Mouse (Mus musculus) brown adipose tissue, adult 24 weeks (tissue): ENCODE results near the gene Irs1. TPM values are rescaled to one million over a fixed set of nuclear protein-coding genes. Genes with fewer than 3 reads are reported as not detected.
A peak's percentile ranks its signal among the peaks of the same experiment; 100 is the strongest.

Source experiments
- H3K27ac ChIP-seq: fragments of 200-500 bp; replicated peaks from 2 replicates; pipeline ENCODE4 v1.5.1; 2012; ENCODE audit warnings: low read depth, mild to moderate bottlenecking, low read length
- H3K4me1 ChIP-seq: fragments of 200-500 bp; 2 replicates; pipeline ENCODE4 v1.6.1; 2012; ENCODE audit warnings: low read length, mixed read lengths; ENCODE audit not compliant: control insufficient read depth, insufficient read depth, insufficient read length
- H3K4me3 ChIP-seq: fragments of 200-500 bp; 2 replicates; pipeline ENCODE4 v1.5.1; 2012; ENCODE audit warnings: low read depth, mild to moderate bottlenecking, low read length, moderate library complexity; ENCODE audit not compliant: insufficient read depth
- polyA plus RNA-seq: library from polyadenylated mRNA; stranded (reverse); fragments of >200 nt; gene quantifications from 2 replicates; pipeline ENCODE4 v1.2.4, GENCODE M21; 2012; ENCODE audit not compliant: missing spikeins, insufficient read depth, insufficient read length

Irs1 gene
- 10.1 and 11.7 TPM in 2 replicates for polyA plus RNA-seq

DNA sequence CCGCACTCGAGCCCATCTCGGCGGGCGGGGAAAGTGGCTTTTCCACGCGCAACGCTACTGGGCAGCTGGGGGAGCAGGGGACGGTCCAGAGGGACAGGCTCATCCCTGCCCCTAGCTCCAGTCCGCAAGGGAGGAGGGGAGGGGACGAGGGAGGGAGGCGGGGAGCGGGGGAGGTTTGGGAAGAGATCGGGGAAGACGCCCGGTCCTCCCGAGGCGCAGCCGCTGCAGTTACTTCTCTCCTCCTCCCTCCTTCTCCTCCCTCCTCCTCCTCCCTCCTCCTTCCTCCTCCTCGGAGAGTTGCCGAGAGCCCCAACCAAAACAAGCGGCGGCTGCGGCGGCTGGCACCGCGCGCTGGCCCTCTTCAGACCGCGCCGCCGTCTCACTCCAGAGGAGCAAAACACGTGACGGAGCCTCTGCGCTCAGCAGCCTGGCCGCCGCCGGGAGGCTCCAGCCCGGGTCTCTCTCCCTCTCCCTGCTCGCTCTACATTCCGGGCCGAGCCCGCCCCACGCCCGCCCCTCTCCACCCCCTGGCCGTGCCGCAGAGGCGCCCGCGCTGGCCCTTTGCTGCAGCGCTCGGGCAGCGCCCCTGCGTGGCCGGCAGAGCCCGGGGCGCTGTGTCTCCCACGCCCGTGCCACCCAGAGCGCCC lies at the start of gene Irs1:
TSS of gene Irs1 (minus strand) at position 266 of the 647 bp plus-strand sequence.
- H3K4me1 ChIP-seq: peaks cover 11% of the 10 kb centered on the region
- H3K27ac ChIP-seq: peak within 1 kb of the TSS; percentile 67
- peak within 1 kb of the TSS; percentile 84 for H3K4me3 ChIP-seq

DNA sequence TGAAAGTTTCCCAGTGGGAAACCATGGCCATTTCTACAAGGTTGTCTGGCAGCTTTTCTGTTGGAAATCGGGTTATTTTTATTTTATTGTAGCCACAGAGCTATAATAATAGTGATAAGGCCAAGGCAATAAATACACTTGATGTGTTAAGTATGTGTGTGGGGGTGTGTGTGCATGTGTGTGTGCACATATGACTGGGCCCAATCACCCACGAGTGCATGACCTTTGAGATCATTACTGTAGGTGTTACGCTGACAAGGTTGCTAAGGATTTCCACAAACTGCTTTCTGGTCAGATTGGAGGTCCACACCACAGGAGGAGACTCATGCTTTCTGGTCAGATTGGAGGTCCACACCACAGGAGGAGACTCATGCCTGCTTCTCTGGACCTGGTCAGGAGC lies 43.3 kb upstream of the Irs1 start:
- no peaks in the 10 kb centered on the region for H3K4me1 ChIP-seq
- H3K27ac ChIP-seq: no peak overlapping the region
- no peak overlapping the region for H3K4me3 ChIP-seq

DNA sequence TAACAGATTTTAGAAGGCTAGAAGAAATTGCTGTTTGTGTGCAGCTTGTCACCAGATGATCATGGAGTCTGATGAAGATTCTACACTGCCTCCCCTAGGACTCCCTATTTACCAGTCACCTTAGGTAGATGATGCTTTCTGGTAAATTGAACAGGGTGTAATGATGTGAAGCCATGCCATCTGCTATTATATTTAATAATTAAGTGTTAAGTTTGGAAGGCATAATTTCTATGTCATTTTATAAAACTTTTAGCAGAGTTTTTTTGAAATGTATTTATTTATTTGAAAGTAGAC lies 38.7 kb upstream of the Irs1 start:
- Histone ChIP-seq H3K4me1 (no peaks in the 10 kb centered on the region), H3K4me3 (no peak overlapping the region), H3K27ac (no peak overlapping the region)

GRCm38 (mm10) chr1:82329237-82329953 lies 38.2 kb upstream of the Irs1 start:
- Histone ChIP-seq H3K27ac (no peak overlapping the region), H3K4me3 (no peak overlapping the region), H3K4me1 (no peaks in the 10 kb centered on the region)

GRCm38 (mm10) chr1:82328033-82328775 lies 37.0 kb upstream of the Irs1 start:
- H3K4me1 ChIP-seq: peaks cover 3% of the 10 kb centered on the region; the same call in 1 of the 2 replicates

GRCm38 (mm10) chr1:82326120-82326519 lies 34.9 kb upstream of the Irs1 start:
- Histone ChIP-seq H3K4me3 (no peak overlapping the region), H3K27ac (no peak overlapping the region), H3K4me1 (peaks cover 3% of the 10 kb centered on the region; the same call in 1 of the 2 replicates)

More at GRCm38 (mm10) chr1:82328033-82328775, 37.0 kb upstream of the Irs1 start:
- Histone ChIP-seq H3K4me3 (no peak overlapping the region), H3K27ac (no peak overlapping the region)

DNA sequence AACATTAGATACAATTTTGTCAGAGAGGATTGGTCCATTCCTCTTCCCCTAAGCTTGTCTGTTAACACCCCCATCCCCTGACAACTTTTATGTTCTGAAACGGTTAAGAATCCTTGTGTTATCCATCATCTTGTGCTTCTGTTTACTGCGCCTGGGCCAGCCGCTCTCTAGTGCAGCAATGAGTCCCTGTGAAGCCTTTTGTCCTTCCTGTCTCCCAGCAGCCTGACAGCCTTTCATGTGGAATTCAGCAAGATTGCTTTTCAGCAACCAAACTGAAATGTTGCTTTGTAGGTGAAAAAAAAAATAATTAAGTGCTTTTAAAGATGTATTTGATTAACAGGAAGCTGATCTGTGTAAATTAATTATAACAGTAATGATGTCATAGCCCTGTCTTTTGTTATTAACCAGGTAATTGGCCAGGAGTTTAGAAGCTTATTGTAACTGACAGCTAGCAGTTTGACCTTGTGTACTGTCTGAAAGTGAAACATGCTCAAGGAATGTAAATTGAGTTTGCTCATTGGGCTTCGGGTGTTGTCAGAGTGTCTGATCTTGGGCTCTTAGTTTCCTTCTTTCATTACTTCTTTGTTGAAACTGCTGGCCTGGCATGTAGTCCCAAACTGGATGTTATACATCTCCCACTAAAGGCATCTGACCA lies 33.0 kb upstream of the Irs1 start:
- no peak overlapping the region for H3K4me3 ChIP-seq
- H3K27ac ChIP-seq: no peak overlapping the region
- peaks cover 3% of the 10 kb centered on the region; the same call in 1 of the 2 replicates for H3K4me1 ChIP-seq

DNA sequence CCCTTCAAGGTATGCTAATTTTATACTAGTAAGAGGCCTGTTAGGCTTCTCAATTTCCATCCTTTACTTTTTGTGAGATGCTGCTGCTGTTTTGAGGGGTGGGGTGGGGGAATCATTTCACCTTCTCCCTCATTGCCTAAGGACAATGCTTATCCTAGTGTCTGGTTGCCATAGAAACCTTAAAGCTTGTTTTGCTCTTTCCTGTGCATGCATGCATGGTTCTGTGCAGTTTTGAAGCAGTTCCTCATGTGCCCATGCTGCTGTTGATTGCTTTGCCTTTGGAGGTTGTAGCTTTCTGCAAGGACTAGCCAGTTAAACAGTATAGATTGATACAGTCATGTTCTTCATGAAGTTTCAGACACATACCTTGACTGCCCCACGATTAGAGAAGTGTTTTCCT lies 30.2 kb upstream of the Irs1 start:
- no peak overlapping the region for H3K4me3 ChIP-seq
- H3K27ac ChIP-seq: no peak overlapping the region
- H3K4me1 ChIP-seq: peaks cover 5% of the 10 kb centered on the region

DNA sequence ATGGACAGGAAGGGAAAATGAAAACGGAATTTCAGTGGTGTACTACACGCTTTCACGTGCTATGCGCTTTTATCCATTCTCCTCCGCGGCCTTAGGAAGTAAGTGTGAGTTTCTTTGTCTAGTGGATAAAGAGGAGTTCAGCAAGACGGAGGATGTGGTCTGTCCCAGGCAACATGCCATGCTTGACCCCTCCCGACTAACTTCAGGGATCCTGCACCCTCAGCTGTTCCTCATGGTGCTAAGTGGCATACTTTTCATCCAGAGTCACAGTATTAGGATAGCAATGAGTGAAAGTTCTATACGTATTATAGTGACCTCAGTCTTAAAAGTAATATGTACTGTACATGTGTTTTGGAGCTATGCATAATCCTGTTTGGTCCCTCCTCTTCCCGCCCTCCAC lies 29.6 kb upstream of the Irs1 start:
- no peak overlapping the region for H3K4me3 ChIP-seq
- H3K27ac ChIP-seq: no peak overlapping the region
- peaks cover 5% of the 10 kb centered on the region for H3K4me1 ChIP-seq

DNA sequence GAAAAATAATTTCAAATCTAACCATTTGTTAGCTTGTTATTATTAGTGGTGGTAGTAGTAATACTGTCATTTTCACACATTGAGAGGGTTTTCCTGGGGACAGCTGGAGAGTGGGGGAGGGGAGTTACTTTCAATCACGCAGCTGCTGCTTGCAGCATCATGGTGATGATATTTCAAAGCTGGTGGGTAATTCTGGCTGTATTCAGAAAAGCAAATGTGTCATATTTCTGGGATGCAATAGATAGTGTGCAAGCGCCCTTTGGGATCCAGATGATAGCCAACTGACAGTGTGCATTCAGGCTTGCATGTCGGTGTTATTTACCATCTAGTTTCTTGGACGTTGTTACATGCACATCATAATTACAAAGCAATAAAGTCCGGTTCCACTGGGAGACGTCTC lies 29.2 kb upstream of the Irs1 start:
- Histone ChIP-seq H3K27ac (no peak overlapping the region), H3K4me1 (peaks cover 5% of the 10 kb centered on the region), H3K4me3 (no peak overlapping the region)

DNA sequence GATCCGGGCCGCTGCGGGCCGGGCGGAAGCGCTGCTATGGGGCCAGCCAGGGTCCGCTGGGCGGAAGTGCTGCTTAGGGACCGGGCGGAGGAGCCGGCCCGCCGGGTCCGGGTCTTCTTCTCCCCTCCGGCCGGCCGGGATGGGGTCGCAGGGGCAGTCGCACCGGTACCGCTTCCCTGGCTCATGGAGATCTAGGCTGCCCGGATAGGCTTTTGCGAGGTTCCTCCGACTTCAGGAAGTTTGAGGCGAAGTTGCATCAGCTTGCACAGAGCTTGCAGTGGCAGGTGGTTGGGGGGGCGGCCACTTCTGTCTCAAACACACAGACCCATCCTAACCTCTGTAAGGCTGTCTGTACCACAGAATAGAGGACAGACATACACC lies 25.5 kb upstream of the Irs1 start:
- peak overlapping the region; percentile 76 for H3K4me3 ChIP-seq
- peak overlapping the region; percentile 82 for H3K27ac ChIP-seq
- H3K4me1 ChIP-seq: peaks cover 3% of the 10 kb centered on the region; the same call in 1 of the 2 replicates

GRCm38 (mm10) chr1:82316111-82316745 lies 25.0 kb upstream of the Irs1 start, which contains the start of gene Rhbdd1:
Gene Rhbdd1 (plus strand): TSS chr1:82316452.
- H3K27ac ChIP-seq: peak within 1 kb of the TSS; percentile 82
- H3K4me1 ChIP-seq: peaks cover 3% of the 10 kb centered on the region; the same call in 1 of the 2 replicates
- H3K4me3 ChIP-seq: peak within 1 kb of the TSS; percentile 76

- no peaks in the 10 kb centered on the region for H3K4me1 ChIP-seq
- no peak overlapping the region for H3K4me3 ChIP-seq
Measured at GRCm38 (mm10) chr1:82304483-82304882, 13.3 kb upstream of the Irs1 start.

GRCm38 (mm10) chr1:82298586-82298985 lies 7.4 kb upstream of the Irs1 start:
- Histone ChIP-seq H3K27ac (no peak overlapping the region), H3K4me1 (no peaks in the 10 kb centered on the region), H3K4me3 (no peak overlapping the region)

More at GRCm38 (mm10) chr1:82304483-82304882, 13.3 kb upstream of the Irs1 start:
- H3K27ac ChIP-seq: no peak overlapping the region
